5 mouse cellular contexts compared by ENCODE assay signal in genomic region chr7:83412745-83413144, GRCm38 (mm10).
DNase-seq lines count a peak whose midpoint lies in the region.

No protein-coding gene starts in this region.

- DNase-seq in cerebellum, adult 11 months, result peak; percentile 3
- peak; percentile 92 for DNase-seq in heart, adult 11 months
- DNase-seq in kidney, adult 9 months, result peak; percentile 3
- peak; percentile 48 for DNase-seq in testis, postnatal 10 days (ENCODE audit: low spot score)
- peak; percentile 3 for DNase-seq in thymus, postnatal 25 days

Comparison
In these comparisons a context has a peak if more than half of its experiments do, and no peak if none do; other contexts are left out.
1. Peak in every context shown above with its lines: DNase-seq.
2. DNase-seq: peak in every context shown above with its lines; median percentile 92 in heart, adult 11 months; 48 in testis, postnatal 10 days; 3 in cerebellum, adult 11 months; 3 in kidney, adult 9 months; 3 in thymus, postnatal 25 days.